Mouse (Mus musculus): ENCODE results near the gene Zc2hc1b. TPM values are rescaled to one million over a fixed set of nuclear protein-coding genes. Genes with fewer than 3 reads are reported as not detected.

Zc2hc1b gene
- total and polyA plus RNA-seq, 2 experiments from 2014 or later: not detected

DNA sequence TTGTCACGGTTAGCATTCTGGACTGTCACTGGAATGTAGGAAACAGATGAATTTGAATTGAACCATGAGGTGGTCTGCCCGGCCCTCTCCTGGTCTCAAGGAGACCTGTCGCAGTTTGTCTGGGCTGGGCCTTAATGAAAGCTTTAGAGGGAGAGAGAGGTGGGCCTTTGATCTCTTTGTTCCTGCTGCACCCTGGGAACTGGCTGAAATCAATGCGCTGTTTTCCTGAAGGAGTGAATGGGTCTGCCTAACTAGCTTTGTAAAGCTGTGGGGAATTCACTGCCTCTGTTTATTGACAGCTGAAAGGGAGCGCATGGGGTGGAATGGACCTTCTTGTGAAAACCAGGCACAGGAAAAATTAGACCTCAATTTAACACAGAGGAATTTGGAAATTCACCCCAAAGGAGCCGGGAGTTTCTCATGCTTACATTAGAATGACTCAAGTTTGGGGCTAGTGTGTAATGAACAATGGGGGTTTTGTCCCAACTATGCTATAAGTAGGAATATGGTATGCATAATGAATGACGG, 69.7 kb downstream of the Zc2hc1b start:
- Histone ChIP-seq H3K4me2 (ENCODE audit: low read depth, low read length) (no peak overlapping the region), H3K9me3 (ENCODE audit: low read length) (no peaks in the 10 kb centered on the region), H3K4me1 (ENCODE audit: insufficient read depth, low read length) (0 out of 2 replicates have a peak, but pooled peaks cover 4% of the 10 kb centered on the region), H3K9ac (replicated peaks; ENCODE audit: low read length) (no peak overlapping the region), H3K4me3 (ENCODE audit: low read length) (no peak overlapping the region), H3K36me3 (ENCODE audit: insufficient read depth, low read length) (no peaks in the 10 kb centered on the region), H3K27ac (no peak overlapping the region), H3K27me3 (ENCODE audit: insufficient read depth, low read length) (no peaks in the 10 kb centered on the region)
- 0 out of 2 replicates have a peak, but pooled peaks have one; percentile 18 for ATAC-seq
- TF ChIP-seq CTCF (IDR thresholded peaks at IDR 0.05; ENCODE audit: low read depth): no peak
- no peak for DNase-seq (ENCODE audit: low spot score)
- 20% methylated on average over 7 of the region's 7 CpGs for WGBS

DNA sequence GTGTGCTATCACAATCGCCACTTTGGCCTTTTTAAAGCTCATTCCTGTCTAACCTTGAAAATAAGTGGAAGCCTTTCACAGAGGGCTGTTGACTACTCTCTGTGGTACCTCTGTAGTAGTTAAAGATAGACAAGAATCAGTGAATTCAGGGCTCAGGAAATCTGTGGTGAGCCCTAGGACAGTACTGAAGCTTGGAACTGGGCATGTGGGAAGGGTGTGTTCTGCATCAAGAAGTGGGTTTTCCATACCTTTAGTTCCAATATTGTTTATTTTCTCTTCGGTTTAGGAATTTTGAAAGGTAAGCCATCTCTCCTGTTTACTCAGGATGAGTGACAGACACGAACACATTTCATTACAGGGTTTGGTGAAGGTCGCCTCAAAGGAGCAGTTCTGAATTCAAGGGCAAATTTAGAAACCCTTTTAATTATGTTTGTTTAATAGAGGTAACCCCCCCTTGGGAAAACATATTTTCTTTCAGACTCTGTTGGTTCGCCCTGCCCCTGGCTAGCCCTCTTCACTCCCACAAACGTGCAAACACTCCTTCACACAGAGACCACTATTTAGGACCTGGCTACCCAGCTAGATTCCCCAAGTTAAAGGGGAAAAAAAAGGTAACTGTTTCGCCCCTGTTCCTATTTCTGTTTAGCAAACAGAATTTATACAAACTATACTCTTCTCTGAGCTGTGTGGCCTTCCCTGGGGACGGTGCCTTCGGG, 70.8 kb downstream of the Zc2hc1b start:
- no peak overlapping the region for H3K9ac ChIP-seq (replicated peaks; ENCODE audit: low read length)
- H3K27ac ChIP-seq: no peak overlapping the region
- no peaks in the 10 kb centered on the region for H3K9me3 ChIP-seq (ENCODE audit: low read length)
- ATAC-seq: no peak
- 66% methylated on average over 9 of the region's 9 CpGs for WGBS
- DNase-seq (ENCODE audit: low spot score): no peak
- no peak overlapping the region for H3K4me2 ChIP-seq (ENCODE audit: low read depth, low read length)
- H3K4me3 ChIP-seq (ENCODE audit: low read length): no peak overlapping the region
- H3K36me3 ChIP-seq (ENCODE audit: insufficient read depth, low read length): no peaks in the 10 kb centered on the region
- no peak for TF ChIP-seq CTCF (IDR thresholded peaks at IDR 0.05; ENCODE audit: low read depth)
- H3K4me1 ChIP-seq (ENCODE audit: insufficient read depth, low read length): 0 out of 2 replicates have a peak, but pooled peaks cover 4% of the 10 kb centered on the region
- no peaks in the 10 kb centered on the region for H3K27me3 ChIP-seq (ENCODE audit: insufficient read depth, low read length)

- ATAC-seq (no peak), DNase-seq (ENCODE audit: low spot score) (no peak)
- no peak overlapping the region for H3K9ac ChIP-seq (replicated peaks; ENCODE audit: low read length)
- H3K4me3 ChIP-seq (ENCODE audit: low read length): no peak overlapping the region
- H3K27ac ChIP-seq: no peak overlapping the region
- 87% methylated on average over 4 of the region's 4 CpGs for WGBS
- H3K9me3 ChIP-seq (ENCODE audit: low read length): no peaks in the 10 kb centered on the region
- 0 out of 2 replicates have a peak, but pooled peaks cover 4% of the 10 kb centered on the region for H3K4me1 ChIP-seq (ENCODE audit: insufficient read depth, low read length)
- H3K36me3 ChIP-seq (ENCODE audit: insufficient read depth, low read length): no peaks in the 10 kb centered on the region
- no peak overlapping the region for H3K4me2 ChIP-seq (ENCODE audit: low read depth, low read length)
- no peaks in the 10 kb centered on the region for H3K27me3 ChIP-seq (ENCODE audit: insufficient read depth, low read length)
- TF ChIP-seq CTCF (IDR thresholded peaks at IDR 0.05; ENCODE audit: low read depth): no peak
Measured at GRCm38 (mm10) chr10:13103838-13104237, 74.0 kb downstream of the Zc2hc1b start.

GRCm38 (mm10) chr10:13102360-13102759, 75.5 kb downstream of the Zc2hc1b start:
- no peaks in the 10 kb centered on the region for H3K27me3 ChIP-seq (ENCODE audit: insufficient read depth, low read length)
- ATAC-seq (no peak), DNase-seq (ENCODE audit: low spot score) (no peak)
- 65% methylated on average over 4 of the region's 4 CpGs for WGBS
- no peak overlapping the region for H3K9ac ChIP-seq (replicated peaks; ENCODE audit: low read length)
- H3K4me2 ChIP-seq (ENCODE audit: low read depth, low read length): no peak overlapping the region
- H3K27ac ChIP-seq: no peak overlapping the region
- no peaks in the 10 kb centered on the region for H3K36me3 ChIP-seq (ENCODE audit: insufficient read depth, low read length)
- no peak for TF ChIP-seq CTCF (IDR thresholded peaks at IDR 0.05; ENCODE audit: low read depth)
- H3K4me3 ChIP-seq (ENCODE audit: low read length): no peak overlapping the region
- H3K9me3 ChIP-seq (ENCODE audit: low read length): no peaks in the 10 kb centered on the region
- H3K4me1 ChIP-seq (ENCODE audit: insufficient read depth, low read length): no peaks in the 10 kb centered on the region

GRCm38 (mm10) chr10:13100061-13100648, 77.7 kb downstream of the Zc2hc1b start:
- Histone ChIP-seq H3K27me3 (ENCODE audit: insufficient read depth, low read length) (no peaks in the 10 kb centered on the region), H3K9me3 (ENCODE audit: low read length) (no peaks in the 10 kb centered on the region), H3K4me2 (ENCODE audit: low read depth, low read length) (no peak overlapping the region), H3K4me1 (ENCODE audit: insufficient read depth, low read length) (no peaks in the 10 kb centered on the region), H3K9ac (replicated peaks; ENCODE audit: low read length) (no peak overlapping the region), H3K36me3 (ENCODE audit: insufficient read depth, low read length) (no peaks in the 10 kb centered on the region), H3K27ac (no peak overlapping the region), H3K4me3 (ENCODE audit: low read length) (no peak overlapping the region)
- DNase-seq (ENCODE audit: low spot score) (no peak), ATAC-seq (no peak)
- 83% methylated on average over 6 of the region's 6 CpGs for WGBS
- TF ChIP-seq CTCF (IDR thresholded peaks at IDR 0.05; ENCODE audit: low read depth): no peak

Other genes with a start within 250 kb of the Zc2hc1b start
- 1.3 and 2.4 TPM in 2 replicates for gene Stx11, start 213.7 kb downstream of the Zc2hc1b start, total RNA-seq (2014; rRNA removed)
- 0.91 and 1.4 TPM in 2 replicates for gene Stx11, start 213.7 kb downstream of the Zc2hc1b start, polyA plus RNA-seq (2015; fragmentation: Nextera tagmentation; extraction: Ambion mirVana)
- gene Sf3b5, start 172.7 kb downstream of the Zc2hc1b start, total RNA-seq (2014; rRNA removed): 18.8 and 27.7 TPM in 2 replicates
- gene Sf3b5, start 172.7 kb downstream of the Zc2hc1b start, polyA plus RNA-seq (2015; fragmentation: Nextera tagmentation; extraction: Ambion mirVana): 27.6 and 28.0 TPM in 2 replicates
- 88.2 and 112 TPM in 2 replicates for gene Plagl1, start 117.5 kb downstream of the Zc2hc1b start, total RNA-seq (2014; rRNA removed)
- 16.6 and 19.8 TPM in 2 replicates for gene Plagl1, start 117.5 kb downstream of the Zc2hc1b start, polyA plus RNA-seq (2015; fragmentation: Nextera tagmentation; extraction: Ambion mirVana)
- gene Ltv1, start 15.1 kb upstream of the Zc2hc1b start, total RNA-seq (2014; rRNA removed): 9.9 and 14.9 TPM in 2 replicates
- 25.6 and 28.2 TPM in 2 replicates for gene Ltv1, start 15.1 kb upstream of the Zc2hc1b start, polyA plus RNA-seq (2015; fragmentation: Nextera tagmentation; extraction: Ambion mirVana)

Measured in hindbrain, postnatal 0 days (tissue).